Mouse (Mus musculus) kidney, adult 18-20 months (tissue): Measurements from ENCODE around the gene Trappc13.

Experiments used
- DNase-seq: peaks from one replicate; pipeline ENCODE4 v3.0.0; 2021

Gene Trappc13

DNA sequence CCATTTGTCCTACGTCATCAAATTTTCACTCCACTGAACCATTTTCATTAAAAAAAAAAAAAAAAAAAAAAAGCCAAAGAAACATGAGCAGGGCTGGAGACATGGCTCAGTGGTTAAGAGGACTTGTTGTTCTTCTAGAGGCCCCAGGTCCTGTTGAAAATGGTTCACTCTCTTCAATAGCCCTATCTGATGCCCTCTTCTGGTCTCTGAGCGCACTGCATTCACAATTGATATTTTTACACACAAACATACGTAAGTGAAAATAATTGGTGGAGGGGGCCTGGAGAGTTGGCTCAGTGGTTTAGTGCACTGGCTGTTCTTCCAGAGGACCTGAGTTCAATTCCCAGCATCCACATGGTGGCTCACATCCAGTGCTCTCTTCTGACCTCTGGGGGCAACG, 64.5 kb downstream of the Trappc13 start:
- DNase-seq = no peak

DNA sequence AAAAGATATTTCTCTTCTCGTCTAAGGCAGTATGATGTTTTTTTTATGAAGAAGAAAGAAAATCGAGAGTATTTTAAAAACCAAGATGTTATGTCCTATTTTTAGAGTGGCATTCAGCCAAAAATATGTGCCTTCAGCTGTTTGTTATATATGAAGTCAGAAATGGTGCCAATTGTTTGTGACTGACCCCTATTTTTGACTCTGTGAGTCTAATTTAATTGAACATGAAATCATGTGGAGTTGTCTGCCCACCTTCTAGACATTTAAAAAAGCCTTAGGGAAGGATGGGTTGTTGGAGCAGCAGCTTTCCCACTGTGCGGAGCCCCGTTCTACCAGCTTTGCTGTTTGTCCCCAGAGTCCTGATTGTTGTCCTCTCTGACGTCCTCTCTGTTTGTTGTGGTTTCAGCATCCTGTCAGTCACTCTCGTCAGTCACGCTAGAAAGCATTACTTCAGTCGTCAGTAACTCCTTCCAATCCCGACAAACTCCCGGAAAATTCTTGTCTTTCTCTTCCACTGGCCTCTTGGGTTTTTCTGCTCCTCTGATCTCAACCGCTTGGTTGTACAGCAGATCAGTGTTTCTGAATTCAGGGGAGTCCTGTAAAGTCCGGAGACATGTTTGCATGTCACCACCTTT, 65.9 kb downstream of the Trappc13 start:
- DNase-seq = no peak

DNA sequence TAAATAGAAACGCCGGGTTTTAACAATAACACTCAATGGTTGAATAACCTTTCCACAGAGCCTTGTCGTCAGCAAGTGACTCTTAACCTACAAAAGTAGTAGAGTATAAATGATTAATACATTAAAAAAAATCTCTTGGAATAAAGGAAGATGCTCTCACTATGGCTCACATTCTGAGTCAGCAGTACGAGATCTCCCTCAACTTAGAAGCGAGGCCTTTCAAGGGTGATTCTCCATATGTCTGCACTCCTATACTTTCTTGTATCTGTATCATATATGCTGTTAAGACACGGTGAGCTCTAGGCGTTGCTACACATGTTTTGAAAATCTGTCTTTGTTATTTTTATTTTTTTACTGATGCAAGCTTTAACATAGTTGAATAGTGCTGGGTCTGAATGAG, 67.7 kb downstream of the Trappc13 start:
- no peak for DNase-seq

DNA sequence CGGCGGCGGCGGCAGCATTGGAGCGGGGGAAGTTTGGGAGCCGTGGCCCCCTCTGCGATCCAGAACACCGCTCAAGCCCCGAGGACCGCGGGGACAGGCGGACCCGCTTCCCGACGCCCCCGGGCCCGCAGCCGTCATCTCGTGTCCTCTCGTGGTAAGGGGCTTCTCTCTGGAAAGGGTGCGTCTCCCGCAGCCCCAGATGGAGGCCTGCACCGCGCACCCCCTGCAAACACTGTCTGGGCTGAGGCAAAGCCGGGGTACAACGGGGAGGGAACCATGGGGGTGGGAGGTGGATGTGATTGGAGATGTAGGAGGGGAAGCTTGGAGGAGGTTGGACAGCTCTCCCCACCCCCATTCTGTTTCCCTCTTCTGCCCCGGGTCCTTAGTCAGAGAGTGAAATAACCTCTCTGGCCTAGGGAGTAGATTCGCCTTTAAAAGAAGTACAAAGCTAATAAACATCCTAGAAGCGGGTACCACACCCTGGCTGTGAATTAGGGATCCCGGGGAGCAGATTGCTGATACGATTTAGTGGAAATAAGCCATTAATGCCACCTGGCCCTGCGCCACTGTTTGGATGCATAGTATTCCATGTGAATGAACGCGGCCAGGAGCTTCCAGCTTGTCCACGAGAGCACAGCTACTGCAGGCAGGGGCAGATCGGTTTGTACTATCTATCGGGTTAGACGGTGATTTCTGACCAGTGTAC, 68.3 kb downstream of the Trappc13 start:
- DNase-seq = peak; percentile 49

DNA sequence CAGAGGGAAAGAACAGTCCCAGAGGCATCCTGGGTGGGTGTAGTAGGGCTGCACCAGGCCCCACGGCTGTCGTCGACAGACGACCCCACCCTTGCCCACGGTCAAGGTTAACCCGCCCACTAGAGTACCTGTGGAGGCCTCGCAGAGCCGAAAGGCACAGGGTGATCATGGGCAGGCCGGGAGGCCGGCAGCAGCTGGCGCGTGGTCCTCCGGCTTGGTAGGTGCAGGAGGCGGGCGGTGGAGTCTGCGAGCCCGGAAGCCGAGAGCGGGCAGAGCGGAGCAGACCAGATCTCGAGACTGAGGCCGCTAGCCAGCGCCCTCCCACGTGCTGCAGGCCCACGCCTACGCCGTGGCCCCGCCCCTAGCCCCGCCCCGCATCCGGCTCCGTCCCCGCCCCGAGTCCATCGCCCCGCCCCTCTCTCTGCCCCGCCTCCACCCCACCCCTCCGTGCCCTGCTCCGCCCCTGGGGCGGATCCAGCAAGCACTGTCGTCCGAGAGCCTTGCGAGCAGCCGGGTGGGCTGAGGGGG, 68.9 kb downstream of the Trappc13 start, which contains the start of the genes Nln and Sgtb:
Gene Nln, minus strand, starts transcription at position 327 of the 528 bp plus-strand sequence.
Gene Sgtb, plus strand, starts transcription at position 454 of the 528 bp plus-strand sequence.
- DNase-seq = peak; percentile 89

DNA sequence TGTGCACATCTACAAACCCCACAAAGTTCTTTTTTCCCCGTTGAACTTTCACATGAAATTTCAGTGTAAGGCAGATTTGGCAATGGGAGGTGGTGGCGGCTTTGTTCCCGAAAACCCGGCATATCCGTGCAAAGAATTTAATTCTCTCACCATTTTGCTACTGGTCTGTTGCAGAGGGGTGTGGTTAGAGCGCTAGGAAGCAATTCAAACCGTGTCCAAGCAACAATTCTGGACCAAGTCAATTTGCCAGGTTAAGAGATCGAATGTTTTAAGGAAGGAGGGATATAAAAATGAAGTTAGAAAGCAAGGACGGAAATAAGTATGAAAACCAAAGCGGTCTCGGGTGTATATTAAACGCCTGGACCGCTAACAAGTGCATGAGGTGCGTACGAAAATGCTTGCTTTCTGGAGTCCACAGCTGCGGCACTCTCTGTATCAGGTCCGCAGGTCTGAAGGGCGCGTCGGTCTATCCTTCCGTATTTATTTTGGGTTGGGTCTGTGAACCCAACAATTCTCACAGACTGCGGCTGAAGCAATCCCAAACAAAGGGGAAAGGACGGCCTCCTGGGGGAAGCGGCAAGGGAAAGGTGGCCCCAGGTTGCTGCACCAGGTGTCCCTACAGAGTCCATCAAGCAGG, 69.5 kb downstream of the Trappc13 start:
- no peak for DNase-seq

DNA sequence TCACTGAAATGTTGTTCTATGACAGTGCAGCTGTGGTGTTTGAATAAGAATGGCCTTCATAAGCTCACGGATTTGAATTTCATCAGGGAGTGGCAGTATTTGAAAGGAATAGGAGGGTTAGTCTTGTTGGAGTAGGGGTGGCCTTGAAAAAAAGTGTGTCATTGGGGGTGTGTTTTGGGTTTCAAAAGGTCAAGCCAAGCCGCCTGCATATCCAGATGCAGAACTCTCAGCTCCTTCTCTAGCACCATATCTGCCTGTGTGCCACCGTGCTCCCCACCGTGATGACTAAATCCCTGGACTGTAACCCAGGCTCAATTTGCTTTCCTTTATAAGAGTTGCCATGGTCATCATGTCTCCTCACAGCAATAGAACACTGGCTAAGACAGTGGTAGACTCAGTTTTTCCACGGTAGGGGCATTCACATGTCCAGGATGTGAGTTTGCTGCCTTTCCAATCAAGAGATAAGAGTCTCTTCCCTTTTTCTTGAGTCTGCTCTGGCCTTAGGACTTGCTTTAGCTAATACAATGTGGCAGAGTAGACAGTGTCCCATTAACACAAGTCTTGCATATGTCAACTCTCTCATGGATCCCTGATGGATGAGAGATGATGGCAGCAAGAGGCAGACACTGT, 76.5 kb downstream of the Trappc13 start:
- no peak for DNase-seq

DNA sequence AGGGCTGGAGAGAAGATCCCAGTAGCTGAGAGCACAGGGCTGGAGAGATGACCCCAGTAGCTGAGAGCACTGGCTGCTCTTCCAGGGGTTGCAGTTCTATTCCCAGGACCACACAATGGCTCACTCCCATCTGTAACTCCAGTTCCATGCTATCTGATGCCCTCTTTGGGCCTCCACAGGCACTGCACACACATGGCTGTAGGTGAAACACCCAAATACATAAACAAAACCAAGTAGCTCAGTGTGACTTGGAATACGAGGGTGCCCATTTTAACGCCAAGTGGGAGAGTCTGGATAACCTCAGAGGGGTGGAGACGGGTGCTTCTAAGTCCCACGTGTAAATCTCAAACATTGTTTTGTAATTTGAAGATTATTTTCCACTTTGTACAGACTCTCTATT, 77.9 kb downstream of the Trappc13 start:
- no peak for DNase-seq

DNA sequence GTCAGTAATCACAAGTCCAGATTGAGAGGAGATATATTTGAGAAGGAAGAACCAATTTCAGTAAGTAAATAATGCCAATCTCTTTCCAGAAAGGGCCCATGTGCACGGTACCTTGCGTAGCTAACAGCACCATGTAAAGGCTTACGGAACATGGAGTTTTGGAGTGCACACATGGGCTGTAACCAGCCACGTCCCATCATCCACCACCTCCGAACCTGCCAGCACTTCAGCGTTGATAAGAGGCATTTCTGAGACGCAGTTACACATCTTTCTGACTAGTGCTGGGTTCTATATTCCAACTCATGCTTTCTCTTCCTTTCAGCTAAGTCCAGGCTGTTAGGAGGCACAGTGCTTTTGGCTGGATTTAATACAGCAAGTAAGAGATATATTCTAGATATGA, 81.1 kb downstream of the Trappc13 start:
- no peak for DNase-seq

DNA sequence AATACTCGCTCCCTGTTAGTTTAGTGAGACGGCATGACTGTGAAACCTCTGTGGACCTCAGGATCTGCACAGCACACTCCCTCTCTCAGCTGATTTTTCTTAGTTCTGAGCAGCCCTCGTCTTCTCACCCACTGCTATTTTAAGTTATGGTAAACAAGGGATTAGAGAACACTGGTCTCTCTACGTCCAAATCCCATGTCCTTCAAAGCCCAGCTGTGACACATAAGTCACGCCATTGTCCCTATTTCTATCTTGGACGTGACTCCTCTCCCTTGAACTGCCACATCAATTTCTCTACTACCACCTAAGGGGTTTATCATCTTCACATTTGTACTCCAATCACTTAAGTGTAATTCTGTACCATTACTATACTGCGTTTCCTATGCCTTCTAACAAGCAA, 82.3 kb downstream of the Trappc13 start:
- no peak for DNase-seq

DNA sequence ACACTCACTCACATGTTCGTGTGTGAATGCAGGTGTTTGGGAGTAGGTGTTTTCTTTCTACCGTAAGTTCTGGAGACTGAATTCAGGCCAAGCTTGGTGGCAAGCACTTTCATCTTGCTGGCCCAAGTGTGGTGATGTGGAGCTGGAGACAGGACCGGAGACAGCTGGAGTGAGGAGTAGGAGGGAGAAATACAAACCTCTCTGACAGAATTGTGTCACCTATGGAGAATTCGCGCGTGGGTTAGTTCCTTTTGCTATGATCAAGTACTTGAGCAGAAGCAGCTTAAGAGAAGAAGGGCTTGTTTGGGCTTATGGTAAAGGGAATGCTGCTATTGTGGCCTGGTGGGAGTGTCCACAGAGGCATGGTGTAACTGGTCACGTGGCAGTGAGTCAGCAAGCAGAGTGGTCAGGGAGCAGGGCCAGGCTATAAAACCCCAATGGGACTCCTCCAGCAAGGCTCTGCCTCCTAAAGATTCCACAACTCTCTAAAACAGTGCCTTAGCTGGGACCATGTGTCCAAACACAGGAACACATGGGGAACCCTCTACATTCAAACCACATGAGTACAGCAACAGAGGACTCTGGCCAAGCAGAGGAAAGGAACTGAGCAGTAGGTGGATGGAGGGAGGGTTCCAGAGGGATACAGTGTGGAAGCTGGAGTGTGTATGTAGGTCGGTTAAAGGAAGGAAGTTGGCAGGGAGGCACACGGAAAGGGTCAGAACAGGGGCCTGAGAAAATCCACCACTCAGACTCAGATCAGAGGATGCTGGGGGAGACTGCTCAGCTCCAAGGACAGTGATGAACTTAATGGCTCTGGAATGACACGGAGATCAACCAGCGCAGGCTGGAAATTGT, 83.5 kb downstream of the Trappc13 start:
- DNase-seq = no peak
